Mouse (Mus musculus): ENCODE measurements around the gene Cadm1.

Cadm1 gene

DNA sequence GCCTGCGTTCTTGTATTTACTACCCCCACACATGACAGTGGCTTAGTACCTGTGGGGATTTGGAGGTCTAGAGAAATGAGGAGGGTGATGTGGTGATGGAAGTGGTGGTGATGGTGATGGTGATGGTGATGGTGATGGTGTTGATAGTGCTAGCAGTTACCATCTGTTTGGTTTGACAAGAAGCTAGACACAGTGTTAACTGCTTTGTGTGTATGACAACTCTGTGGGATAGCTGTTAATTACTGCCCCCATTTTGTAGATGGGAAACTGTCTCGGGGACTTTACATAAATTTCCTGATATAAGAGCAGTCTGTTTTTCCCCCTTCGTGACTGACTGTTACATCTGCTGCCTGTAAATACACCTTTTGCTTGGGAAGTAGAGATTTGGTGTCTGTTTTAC lies 256.7 kb downstream of the Cadm1 start:
- no peak for DNase-seq (ENCODE audit: low read depth, low spot score)

DNA sequence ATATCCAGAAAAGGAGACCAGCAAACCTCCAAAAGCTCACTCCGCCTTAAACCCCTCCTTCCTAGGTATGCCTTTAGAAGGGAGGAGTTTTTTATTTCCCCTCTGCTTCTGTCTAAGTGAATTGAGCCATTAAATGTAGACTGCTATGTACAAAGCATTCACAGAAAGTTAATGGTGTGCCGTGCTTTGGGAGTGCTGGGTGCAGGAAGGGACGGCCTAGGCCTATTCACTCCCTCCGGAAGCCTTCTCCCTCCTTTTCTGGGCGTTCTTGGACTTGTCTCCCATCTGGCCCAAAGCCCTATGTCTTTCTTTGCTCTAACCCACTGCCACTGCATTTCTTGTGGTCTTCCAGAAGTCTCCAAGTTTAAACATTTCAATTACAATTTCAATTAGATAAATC lies 268.5 kb downstream of the Cadm1 start:
- DNase-seq (ENCODE audit: low read depth, low spot score): peak; percentile 24

DNA sequence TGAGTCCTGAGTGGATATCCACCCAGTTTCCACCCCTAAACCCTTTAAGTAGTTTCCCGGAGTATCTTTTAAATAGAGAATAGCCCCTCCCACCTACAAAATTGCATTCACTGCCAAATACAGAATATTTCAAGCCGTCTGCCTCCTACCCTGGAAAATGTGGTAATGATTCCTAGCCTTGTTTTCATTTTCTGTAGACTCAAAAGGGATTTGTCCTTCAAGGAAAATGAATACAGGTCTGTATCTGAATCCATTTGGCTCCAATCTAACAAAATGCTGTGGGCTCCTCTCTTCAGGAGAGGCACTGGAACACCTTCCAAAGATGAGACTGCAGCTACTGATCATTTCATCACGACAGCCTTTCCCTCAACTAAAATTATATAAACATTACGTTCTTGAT lies 271.3 kb downstream of the Cadm1 start:
- DNase-seq (ENCODE audit: low read depth, low spot score): no peak

DNA sequence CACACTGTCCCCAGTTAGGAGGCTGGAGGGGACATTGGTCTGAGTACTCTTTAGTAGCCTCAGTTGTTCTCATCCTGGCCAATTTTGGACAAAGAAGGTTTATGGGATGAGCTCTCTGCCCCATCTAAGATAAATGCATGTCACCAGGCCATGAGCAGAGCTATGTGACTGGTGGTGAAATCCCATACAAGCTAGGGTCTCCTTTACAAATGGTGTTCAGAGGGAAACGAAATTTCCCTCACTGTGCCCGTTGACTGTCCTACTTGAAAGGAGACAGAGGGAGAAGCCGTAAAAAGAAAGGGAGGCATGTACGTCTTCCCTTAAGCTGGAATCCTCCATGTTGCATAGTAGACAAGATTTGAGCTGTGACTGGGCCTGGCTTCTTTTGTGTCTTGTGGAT lies 272.6 kb downstream of the Cadm1 start:
- DNase-seq (ENCODE audit: low read depth, low spot score): no peak

DNA sequence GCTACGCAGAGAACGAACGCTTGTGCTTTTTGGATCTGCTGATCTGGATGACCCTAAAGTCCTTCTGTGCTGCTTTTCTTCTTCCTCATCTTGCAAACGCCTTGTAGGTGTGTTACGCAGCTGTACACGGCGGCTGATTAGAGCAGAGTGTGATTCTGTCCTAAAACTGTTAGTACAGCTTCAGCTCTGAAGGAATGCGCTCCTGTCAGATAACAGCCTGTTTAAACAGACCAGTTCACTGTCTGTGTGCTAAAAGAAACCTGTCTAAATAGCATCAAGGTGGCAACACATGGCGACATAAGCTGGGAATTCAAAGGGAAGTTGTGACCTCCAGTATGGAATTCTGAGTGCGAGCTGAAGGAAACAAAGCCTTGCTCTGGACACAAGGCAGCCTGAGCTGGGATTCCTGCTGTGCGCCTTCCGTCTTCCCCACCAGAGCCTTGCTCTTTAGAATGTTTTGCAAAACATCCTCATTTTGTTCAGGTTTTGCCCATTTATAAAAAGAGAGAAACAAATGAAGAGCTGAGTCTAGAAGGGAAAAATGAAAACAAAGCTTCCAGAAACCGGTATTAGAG lies 273.6 kb downstream of the Cadm1 start:
- peak; percentile 79 for DNase-seq (ENCODE audit: low read depth, low spot score)

DNA sequence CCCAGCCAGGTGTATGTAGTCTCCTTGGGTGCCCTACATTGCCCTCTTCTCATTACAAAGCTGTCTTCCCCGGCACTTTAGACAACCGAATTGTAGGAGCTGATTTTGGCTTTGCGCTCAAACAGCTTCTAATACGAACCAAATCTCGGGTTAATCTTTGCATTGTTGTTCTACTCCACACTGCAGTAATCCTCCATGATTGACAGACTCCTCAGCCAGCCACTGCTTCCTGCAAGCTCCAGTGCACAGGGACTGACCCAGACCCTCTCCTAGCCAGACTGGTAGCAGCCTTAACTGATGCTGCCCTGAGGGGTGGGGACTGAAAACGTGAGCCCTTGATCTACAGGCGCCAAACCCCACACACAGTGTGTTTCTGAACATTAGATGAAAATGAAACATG lies 275.7 kb downstream of the Cadm1 start:
- no peak for DNase-seq (ENCODE audit: low read depth, low spot score)

DNA sequence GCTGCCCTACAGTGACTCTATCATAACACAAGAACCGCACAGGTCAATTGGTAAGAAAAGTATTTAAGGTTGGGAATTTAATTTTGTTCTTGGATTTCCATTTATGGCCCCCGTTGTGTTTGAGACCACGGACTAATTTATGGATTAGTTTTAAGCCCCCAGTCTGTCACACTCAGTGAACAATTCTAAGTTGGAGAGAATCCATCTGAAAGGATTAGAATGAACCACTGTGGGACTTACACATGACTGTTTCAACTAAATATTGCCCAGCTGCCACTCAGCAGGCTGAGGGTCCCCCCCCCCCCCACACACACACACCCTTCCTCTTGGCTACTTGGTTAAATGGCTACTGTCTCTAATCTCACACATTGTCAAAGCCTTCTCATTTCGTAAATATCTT lies 295.7 kb downstream of the Cadm1 start:
- no peak for DNase-seq (ENCODE audit: low read depth, low spot score)

DNA sequence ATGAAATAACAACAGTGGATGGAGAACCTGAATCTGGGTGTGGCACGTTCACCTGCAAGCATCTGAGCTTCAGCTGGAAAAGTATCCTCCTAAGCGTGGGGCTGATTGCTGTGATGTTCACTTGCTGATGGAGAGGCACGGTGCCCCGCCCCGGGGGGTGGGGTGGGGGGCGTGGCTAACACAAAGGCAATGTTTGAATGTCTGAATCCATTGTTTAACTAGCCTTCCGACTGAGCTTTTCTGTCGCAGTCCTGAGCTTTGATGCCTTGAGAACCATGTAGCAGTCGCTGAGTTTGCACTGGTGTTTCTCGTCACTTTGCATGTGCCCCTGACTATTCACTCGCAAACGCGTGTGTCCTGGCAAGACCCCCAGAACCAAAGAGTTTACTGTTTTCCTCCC lies 298.8 kb downstream of the Cadm1 start:
- DNase-seq (ENCODE audit: low read depth, low spot score): peak; percentile 83

DNA sequence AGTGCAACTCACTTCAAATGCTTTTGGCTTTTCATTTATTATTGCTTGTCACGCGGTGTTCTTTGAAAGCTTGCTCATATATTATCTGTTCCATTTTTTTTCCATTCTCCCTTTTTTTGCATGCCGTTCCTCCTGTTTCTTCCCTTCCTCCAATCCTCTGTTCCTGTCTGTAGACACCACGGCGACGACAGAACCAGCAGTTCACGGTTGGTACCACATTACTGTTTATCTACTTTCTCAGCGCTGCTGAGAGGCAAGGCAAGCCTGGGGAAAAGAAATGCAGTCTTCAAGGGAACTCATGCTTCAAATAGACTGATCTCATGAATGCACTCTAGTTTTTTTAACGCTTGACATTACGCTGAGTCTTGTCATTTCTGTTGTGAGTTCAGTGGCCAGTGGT lies 299.2 kb downstream of the Cadm1 start:
- no peak for DNase-seq (ENCODE audit: low read depth, low spot score)

DNA sequence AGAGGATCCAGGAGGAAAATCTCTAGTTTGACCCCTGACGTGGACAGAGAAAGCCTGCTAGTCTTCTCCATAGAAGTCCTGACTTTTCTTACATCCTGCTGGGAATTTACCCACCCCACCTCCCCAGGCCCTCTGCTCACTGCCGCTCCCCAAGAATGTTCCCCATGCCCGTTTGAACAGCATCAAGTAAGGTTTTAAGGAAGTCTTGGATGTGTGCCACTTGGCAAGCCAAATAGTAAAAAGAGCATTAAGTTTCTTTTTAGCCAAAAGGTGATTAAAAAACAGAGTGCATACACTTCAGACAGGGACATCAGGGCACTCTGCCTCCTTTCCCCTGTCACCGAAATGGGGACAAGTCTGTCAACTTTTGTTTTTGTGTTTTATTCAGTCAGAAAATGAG lies 299.9 kb downstream of the Cadm1 start:
- DNase-seq (ENCODE audit: low read depth, low spot score): no peak

DNA sequence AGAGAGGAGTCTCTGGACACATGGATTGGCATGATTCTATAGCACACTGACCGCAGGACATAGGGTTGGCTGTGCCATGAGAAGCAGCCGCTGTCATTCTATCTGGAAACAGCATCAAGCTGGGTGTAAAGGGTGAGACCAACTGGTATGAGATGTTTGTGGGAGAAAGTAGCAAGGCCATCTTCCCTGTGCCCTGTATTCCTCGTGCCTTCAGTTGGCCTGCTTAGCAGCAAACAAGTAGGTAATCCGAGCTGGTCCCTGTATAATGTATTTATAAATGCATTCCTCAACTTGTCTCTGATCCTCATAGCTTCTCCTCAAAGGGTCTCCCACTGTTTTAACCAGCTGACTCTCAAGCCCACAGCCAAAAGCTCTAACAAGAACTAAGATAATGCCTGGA lies 301.4 kb downstream of the Cadm1 start:
- DNase-seq (ENCODE audit: low read depth, low spot score): no peak

DNA sequence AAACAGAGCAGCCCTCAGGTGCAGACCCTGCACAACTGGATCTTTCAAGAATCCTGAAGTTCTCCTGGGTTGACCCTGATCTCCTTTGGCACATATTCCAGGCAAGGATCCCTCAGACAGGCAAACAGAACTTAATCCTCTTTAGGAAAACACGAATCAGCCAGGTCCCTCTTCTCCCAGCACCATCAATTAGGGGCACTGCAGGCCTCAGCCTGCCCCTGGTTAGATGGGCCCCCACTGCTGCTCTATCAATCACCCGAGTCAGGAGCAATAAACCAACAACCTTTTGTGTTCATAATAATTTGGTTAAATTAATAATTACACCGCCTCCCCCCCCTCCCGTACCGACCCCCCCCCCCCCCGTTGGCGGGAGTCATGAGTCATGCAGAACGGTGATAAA lies 308.2 kb downstream of the Cadm1 start:
- no peak for DNase-seq (ENCODE audit: low read depth, low spot score)

DNA sequence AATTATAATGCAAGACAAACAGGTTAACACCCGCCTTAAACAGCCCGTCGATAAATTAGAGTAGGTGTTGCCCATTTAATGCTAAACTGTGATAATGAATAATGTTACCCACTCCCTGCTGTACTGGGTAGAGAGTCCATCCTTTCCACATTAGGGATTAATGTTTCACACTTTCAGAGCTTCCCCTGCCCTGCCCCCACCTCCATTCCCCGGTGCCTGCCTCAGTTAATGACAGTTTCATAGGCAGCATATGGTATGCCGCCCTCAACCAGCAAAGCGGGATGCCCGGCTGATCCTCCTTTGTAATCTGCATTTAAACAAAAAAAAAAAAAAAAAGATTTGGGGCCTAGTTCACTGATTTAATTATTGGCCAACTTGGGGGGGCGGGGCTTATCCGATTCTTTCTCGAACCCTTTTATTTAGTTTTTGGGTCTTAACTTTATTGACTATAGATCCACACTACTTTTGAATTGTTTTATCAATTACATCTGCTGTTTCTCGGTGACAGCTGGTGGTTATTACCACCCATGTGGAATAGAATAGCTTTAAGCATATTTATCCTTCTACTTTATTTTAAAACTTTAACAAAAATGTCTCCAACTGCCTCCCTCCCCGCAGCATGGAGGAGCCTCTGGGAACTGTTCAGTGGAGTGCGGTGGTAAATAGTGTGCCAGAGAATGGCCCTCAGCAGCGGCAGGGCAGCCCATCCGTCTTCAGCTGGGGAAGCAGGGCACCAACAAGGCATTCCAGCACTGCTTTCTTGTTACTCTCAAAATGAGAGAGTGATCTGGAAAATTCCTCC lies 309.1 kb downstream of the Cadm1 start:
- DNase-seq (ENCODE audit: low read depth, low spot score): no peak

DNA sequence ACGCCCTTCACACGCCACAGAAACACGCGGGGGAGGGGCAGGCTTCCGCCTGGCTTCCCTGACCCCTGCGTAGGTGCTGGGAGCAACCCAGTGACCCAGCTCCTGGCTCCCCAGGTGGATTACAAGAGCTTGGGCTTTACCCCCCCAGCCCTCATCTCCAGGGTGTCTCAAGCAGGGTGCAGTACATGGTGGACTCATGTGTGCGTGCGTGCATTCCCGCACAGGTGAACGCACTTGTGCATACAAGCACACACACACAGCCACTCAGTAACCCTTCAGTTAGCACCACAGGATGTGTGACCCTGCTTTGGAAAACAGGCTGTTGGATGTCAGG lies 309.7 kb downstream of the Cadm1 start:
- DNase-seq (ENCODE audit: low read depth, low spot score): no peak

DNA sequence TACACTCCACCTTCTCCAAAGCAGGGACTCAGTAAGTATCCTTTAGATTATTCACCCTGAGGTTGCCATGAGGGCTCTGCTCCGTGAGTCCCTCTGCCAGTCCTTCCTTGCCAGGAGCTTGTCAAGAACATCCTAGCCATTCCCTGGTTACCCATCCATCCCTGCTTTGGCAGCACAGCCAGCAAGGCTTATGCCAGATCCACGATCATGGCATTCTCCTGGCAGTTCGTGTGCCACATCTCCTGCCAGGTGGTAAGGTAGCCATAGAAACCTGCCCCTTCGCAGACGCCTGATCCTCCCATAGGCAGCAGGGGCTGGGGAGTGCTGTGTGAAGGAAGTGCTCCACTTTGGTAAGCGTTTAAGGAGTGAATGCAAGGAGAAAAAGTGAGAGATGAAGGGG lies 313.4 kb downstream of the Cadm1 start:
- DNase-seq (ENCODE audit: low read depth, low spot score): no peak

DNA sequence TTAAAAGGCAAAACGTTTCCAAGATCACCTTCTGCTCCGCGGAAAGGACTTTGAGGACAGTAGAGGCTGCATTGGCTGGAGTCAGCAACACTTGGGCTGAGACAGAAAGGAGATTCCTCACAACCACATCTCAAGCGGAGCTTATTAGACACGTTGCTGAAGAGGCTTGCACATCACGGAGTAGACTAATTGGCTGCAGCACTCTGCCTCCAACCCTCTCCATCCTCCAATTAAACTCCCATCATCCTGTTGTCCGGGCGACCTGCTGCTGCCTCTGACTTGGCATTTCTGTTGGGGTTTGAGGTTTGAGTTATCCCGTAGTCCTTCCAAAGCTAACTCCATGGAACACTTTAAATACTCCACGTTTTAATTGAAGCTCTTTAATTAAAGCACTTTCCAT lies 316.3 kb downstream of the Cadm1 start:
- no peak for DNase-seq (ENCODE audit: low read depth, low spot score)

DNA sequence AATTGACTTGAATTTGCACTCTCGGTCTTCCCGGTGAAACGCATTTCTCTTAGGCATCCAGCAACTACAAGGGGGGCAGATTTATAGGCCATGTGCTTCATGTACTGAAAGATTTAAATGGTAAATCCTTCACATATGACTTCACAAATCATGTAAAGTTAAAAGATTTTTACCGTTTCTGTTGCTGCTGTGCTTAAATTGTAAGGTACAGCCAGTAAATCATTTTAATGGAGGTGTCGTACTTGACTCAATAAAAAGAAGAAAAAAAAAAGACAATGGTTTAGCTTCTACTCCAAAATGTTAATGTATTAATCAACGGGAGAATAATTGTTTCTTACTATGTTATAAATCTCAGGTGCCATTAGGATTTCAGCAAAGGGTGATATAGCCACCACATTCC lies 317.0 kb downstream of the Cadm1 start:
- no peak for DNase-seq (ENCODE audit: low read depth, low spot score)

DNA sequence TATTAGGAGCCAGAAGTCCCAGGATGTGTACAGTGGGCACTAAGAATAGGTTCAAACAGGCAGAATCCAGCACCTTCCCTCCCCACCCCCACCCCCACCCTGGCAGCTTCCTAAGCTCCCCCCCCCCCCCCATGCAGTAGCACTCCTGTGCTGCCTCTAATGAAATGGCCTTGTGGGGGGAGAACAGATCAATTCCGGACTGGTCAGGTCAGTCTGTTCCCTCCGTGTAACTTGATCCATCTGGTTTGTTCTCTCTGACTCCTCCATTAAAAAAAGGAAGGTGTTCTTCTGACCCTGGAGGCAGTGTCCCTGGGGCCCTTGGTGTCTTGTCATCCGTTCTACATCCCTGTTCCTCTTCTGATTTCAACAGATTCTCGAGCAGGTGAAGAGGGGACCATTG lies 317.8 kb downstream of the Cadm1 start:
- no peak for DNase-seq (ENCODE audit: low read depth, low spot score)

DNA sequence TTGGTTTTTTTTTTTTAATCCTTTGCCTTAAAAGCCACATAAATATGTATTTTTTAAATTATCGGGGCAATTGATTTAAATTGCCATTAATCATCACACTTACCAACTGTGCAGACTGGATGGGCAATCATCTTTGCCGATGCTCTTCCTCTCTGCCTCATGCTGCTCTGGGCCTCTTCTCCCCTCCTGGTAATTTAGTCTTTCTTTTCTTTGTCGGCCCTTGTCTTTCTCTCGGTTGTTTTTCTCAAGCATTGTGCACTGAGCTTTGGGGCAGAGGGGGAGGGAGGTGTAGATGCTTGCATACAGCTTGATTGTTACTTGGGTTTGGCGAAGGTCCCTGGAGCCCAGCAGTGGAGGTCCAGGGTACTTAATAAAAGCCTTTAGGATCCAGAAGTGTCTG lies 318.8 kb downstream of the Cadm1 start:
- DNase-seq (ENCODE audit: low read depth, low spot score): no peak

DNA sequence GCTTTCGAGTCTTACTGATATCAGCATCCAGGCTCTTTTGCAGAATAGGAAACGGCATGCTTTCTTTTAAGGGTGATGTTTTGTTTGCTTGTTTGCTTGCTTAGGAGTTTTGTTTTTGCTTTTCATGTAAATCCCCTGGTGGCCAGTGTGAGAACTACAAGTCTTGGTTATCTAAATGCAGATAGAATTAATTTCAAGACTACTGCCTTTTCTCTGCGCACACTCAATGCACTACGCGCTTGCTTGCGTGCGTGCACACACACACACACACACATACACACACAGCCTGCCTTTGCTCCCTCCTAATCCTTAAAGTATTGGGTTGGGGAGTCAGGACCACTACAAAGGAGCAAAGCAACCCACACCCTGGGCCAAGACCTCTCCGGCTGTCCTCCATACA lies 326.3 kb downstream of the Cadm1 start:
- DNase-seq (ENCODE audit: low read depth, low spot score): peak; percentile 38

DNA sequence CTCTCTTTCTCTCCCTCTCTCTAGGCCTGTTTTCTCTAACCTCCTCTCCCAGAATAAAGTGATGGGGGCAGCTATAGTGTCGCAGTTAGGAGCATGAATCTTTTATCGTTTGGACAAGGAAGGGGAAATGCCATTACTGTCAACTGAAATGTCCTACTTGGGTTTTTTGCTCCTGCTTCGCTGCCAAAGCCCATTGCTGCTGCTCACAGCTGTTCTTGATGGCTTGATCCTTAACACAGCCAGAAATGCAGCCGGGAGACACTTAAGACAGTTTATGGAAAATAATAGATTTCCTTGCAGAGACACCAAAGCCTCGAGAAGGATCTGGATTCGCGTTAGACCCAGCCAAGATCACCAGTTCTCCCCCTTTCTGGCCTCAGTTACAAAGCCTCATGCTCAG lies 327.3 kb downstream of the Cadm1 start:
- no peak for DNase-seq (ENCODE audit: low read depth, low spot score)

DNA sequence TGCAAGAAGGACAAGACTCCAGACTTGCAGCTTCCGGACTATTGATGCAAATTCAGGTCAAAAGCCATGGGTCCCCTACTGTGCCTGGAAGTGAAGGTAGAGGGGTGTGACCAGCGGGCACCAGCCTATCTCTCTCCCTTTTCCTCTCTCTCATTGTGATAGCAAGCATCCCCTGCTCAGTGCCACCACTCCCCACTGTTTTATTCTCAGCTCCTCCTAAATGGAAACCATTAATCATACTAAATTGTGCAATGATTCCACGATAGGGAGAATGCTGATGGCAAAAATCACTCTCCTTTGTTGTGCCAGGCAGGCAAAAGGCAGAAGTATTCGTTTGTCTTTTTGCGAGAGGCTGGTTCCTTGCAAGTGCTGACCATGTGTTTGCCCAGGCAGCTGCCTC lies 328.2 kb downstream of the Cadm1 start:
- DNase-seq (ENCODE audit: low read depth, low spot score): no peak

DNA sequence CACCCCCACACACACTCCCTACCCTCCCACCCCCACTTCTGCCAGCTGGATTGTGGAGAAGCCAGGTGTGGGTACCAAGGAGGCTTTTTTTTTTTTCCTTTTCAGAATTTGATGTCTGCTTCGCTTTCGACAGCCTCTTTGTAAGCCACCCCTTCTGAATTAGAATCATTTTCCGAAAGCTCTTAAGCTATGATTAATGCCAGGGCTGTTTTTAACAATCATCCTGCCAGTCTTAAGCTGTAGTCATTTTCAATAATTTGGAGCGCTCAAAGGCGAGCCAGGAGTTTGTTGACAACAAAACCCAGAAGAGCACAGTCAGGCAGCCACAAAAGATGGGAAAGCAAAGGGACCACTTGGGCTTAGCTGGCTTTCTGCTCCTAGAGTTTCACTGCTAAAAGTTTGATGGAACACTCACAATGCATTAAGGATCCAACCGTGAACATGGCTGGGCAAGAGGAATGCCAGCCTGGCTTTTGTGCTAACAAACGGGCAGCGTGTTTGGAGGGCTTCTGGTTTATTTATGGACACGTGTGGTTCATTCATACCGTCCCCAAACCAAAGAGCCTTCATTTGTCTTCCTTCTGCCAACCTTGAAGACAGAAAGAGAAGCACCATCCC lies 328.9 kb downstream of the Cadm1 start:
- DNase-seq (ENCODE audit: low read depth, low spot score): no peak
